Mouse (Mus musculus): ENCODE data around the gene Casp8ap2. TPM values are rescaled to one million over a fixed set of nuclear protein-coding genes. Genes with fewer than 3 reads are reported as not detected.
A peak's percentile ranks its signal among the peaks of the same experiment; 100 is the strongest.

Gene Casp8ap2
- polyA plus RNA-seq, 1 experiment: 1.8 TPM

GRCm38 (mm10) chr4:32601135-32601534 lies 14.1 kb upstream of the Casp8ap2 start:
- peak; percentile 99 for TF ChIP-seq REST (IDR thresholded peaks at IDR 0.05; ENCODE audit: insufficient read depth, insufficient read length)
- no peak for TF ChIP-seq POLR2A (IDR thresholded peaks at IDR 0.05; ENCODE audit: insufficient read length, low read depth)
- peak; percentile 24 for TF ChIP-seq USF1 (IDR thresholded peaks at IDR 0.05; ENCODE audit: low read depth)
- TF ChIP-seq MAX (IDR thresholded peaks at IDR 0.05; ENCODE audit: low read depth): peak; percentile 75
- Histone ChIP-seq H3K36me3 (ENCODE audit: control insufficient read depth, insufficient read depth) (no peaks in the 10 kb centered on the region), H3K4me2 (ENCODE audit: low read depth) (no peak overlapping the region)

GRCm38 (mm10) chr4:32602660-32603059 lies 12.6 kb upstream of the Casp8ap2 start, which contains the start of gene Gja10:
Gene Gja10, minus strand, starts transcription at chr4:32602760.
- no peaks in the 10 kb centered on the region for H3K79me2 ChIP-seq (ENCODE audit: control insufficient read depth, insufficient read depth)
- no peak within 1 kb of the TSS for H3ac ChIP-seq (ENCODE audit: control insufficient read depth, insufficient read length)
- no peak within 1 kb of the TSS for H3K4me2 ChIP-seq (ENCODE audit: low read depth)
- H3K27me3 ChIP-seq (ENCODE audit: control insufficient read depth, insufficient read depth, insufficient read length): no peaks in the 10 kb centered on the region
- TF ChIP-seq POLR2AphosphoS2 (IDR thresholded peaks at IDR 0.05; ENCODE audit: insufficient read length, low read depth): no peak
- TF ChIP-seq USF1 (IDR thresholded peaks at IDR 0.05; ENCODE audit: low read depth): no peak
- TF ChIP-seq SRF (IDR thresholded peaks at IDR 0.05; ENCODE audit: control insufficient read depth, insufficient read length, low read depth): no peak
- TF ChIP-seq TCF3 (IDR thresholded peaks at IDR 0.05; ENCODE audit: insufficient read length, low read depth): no peak
- no peak for TF ChIP-seq MAX (IDR thresholded peaks at IDR 0.05; ENCODE audit: low read depth)
- TF ChIP-seq TCF12 (IDR thresholded peaks at IDR 0.05; ENCODE audit: insufficient read depth, poor library complexity, severe bottlenecking): no peak
- TF ChIP-seq CEBPB (IDR thresholded peaks at IDR 0.05; ENCODE audit: insufficient read depth, poor library complexity, severe bottlenecking): no peak
- no peak for TF ChIP-seq MYOG (IDR thresholded peaks at IDR 0.05; ENCODE audit: control insufficient read depth in 1 of 3, insufficient read depth in 1 of 3, insufficient read length in 2 of 3, low read depth in 2 of 3)
- TF ChIP-seq MYOD1 (IDR thresholded peaks at IDR 0.05; ENCODE audit: control insufficient read depth in 1 of 3, insufficient read length in 2 of 3, low read depth in 2 of 3): no peak
- no peak for TF ChIP-seq E2F4 (IDR thresholded peaks at IDR 0.05; ENCODE audit: insufficient read depth)
- no peak for TF ChIP-seq REST (IDR thresholded peaks at IDR 0.05; ENCODE audit: insufficient read depth, insufficient read length)
- no peak within 1 kb of the TSS for H3K4me3 ChIP-seq
- no peaks in the 10 kb centered on the region for H3K36me3 ChIP-seq (ENCODE audit: control insufficient read depth, insufficient read depth)

More at GRCm38 (mm10) chr4:32601135-32601534, 14.1 kb upstream of the Casp8ap2 start:
- no peak overlapping the region for H3ac ChIP-seq (ENCODE audit: control insufficient read depth, insufficient read length)
- no peak overlapping the region for H3K4me3 ChIP-seq
- H3K27me3 ChIP-seq (ENCODE audit: control insufficient read depth, insufficient read depth, insufficient read length): no peaks in the 10 kb centered on the region
- no peaks in the 10 kb centered on the region for H3K79me2 ChIP-seq (ENCODE audit: control insufficient read depth, insufficient read depth)

- no peak for TF ChIP-seq POLR2A (IDR thresholded peaks at IDR 0.05; ENCODE audit: insufficient read length, low read depth)
- Histone ChIP-seq H3K79me2 (ENCODE audit: control insufficient read depth, insufficient read depth) (peaks cover 78% of the 10 kb centered on the region), H3K4me2 (ENCODE audit: low read depth) (no peak overlapping the region), H3K27me3 (ENCODE audit: control insufficient read depth, insufficient read depth, insufficient read length) (no peaks in the 10 kb centered on the region), H3K36me3 (ENCODE audit: control insufficient read depth, insufficient read depth) (no peaks in the 10 kb centered on the region), H3K4me3 (no peak overlapping the region), H3ac (ENCODE audit: control insufficient read depth, insufficient read length) (no peak overlapping the region)
Measured at GRCm38 (mm10) chr4:32621637-32622036, 6.4 kb downstream of the Casp8ap2 start.

- Histone ChIP-seq H3K27me3 (ENCODE audit: control insufficient read depth, insufficient read depth, insufficient read length) (no peaks in the 10 kb centered on the region), H3K79me2 (ENCODE audit: control insufficient read depth, insufficient read depth) (no peaks in the 10 kb centered on the region), H3ac (ENCODE audit: control insufficient read depth, insufficient read length) (no peak overlapping the region), H3K4me3 (no peak overlapping the region), H3K36me3 (ENCODE audit: control insufficient read depth, insufficient read depth) (peaks cover 18% of the 10 kb centered on the region), H3K4me2 (ENCODE audit: low read depth) (no peak overlapping the region)
- TF ChIP-seq E2F4 (IDR thresholded peaks at IDR 0.05; ENCODE audit: insufficient read depth) (no peak), POLR2A (IDR thresholded peaks at IDR 0.05; ENCODE audit: insufficient read length, low read depth) (no peak), CEBPB (IDR thresholded peaks at IDR 0.05; ENCODE audit: insufficient read depth, poor library complexity, severe bottlenecking) (no peak), TCF12 (IDR thresholded peaks at IDR 0.05; ENCODE audit: insufficient read depth, poor library complexity, severe bottlenecking) (no peak), REST (IDR thresholded peaks at IDR 0.05; ENCODE audit: insufficient read depth, insufficient read length) (no peak), SRF (IDR thresholded peaks at IDR 0.05; ENCODE audit: control insufficient read depth, insufficient read length, low read depth) (no peak), TCF3 (IDR thresholded peaks at IDR 0.05; ENCODE audit: insufficient read length, low read depth) (no peak), USF1 (IDR thresholded peaks at IDR 0.05; ENCODE audit: low read depth) (no peak)
Measured at GRCm38 (mm10) chr4:32651669-32652068, 36.4 kb downstream of the Casp8ap2 start.

GRCm38 (mm10) chr4:32656146-32656904 lies 41.1 kb downstream of the Casp8ap2 start:
- peak overlapping the region; percentile 48 for H3ac ChIP-seq (ENCODE audit: control insufficient read depth, insufficient read length)
- TF ChIP-seq MYOG (IDR thresholded peaks at IDR 0.05; ENCODE audit: control insufficient read depth in 1 of 3, insufficient read depth in 1 of 3, insufficient read length in 2 of 3, low read depth in 2 of 3): no peak
- TF ChIP-seq POLR2A (IDR thresholded peaks at IDR 0.05; ENCODE audit: insufficient read length, low read depth): no peak
- no peak for TF ChIP-seq MAX (IDR thresholded peaks at IDR 0.05; ENCODE audit: low read depth)
- no peak for TF ChIP-seq TCF12 (IDR thresholded peaks at IDR 0.05; ENCODE audit: insufficient read depth, poor library complexity, severe bottlenecking)
- TF ChIP-seq USF1 (IDR thresholded peaks at IDR 0.05; ENCODE audit: low read depth): no peak
- TF ChIP-seq TCF3 (IDR thresholded peaks at IDR 0.05; ENCODE audit: insufficient read length, low read depth): no peak
- H3K27me3 ChIP-seq (ENCODE audit: control insufficient read depth, insufficient read depth, insufficient read length): no peaks in the 10 kb centered on the region
- H3K79me2 ChIP-seq (ENCODE audit: control insufficient read depth, insufficient read depth): peaks cover 43% of the 10 kb centered on the region
- H3K4me2 ChIP-seq (ENCODE audit: low read depth): peak overlapping the region; percentile 98
- H3K4me3 ChIP-seq: peak overlapping the region; percentile 84
- no peaks in the 10 kb centered on the region for H3K36me3 ChIP-seq (ENCODE audit: control insufficient read depth, insufficient read depth)
